Mouse (Mus musculus): Measurements from ENCODE around the gene Tmem102.

The Tmem102 gene

DNA sequence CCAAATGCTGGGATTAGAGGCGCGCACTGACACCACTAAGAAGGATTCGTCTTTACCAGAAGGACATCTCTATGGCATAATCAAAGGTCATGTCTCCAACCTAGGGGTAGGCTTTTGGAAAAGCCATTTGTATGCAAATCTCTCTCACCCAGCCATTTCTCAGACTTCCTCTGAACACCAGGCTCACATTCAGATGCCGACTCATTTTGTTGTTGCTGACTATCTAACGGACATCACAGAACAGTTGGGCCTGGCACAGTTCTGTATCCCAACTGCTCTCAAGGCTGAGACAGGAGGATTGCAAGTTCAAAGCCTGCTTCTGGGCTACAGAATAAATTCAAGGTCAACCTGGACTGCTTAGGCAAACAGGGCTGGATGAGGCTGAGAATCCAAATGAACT, 18.1 kb downstream of the Tmem102 start:
- no peak for DNase-seq (ENCODE audit: low read depth, low spot score)

DNA sequence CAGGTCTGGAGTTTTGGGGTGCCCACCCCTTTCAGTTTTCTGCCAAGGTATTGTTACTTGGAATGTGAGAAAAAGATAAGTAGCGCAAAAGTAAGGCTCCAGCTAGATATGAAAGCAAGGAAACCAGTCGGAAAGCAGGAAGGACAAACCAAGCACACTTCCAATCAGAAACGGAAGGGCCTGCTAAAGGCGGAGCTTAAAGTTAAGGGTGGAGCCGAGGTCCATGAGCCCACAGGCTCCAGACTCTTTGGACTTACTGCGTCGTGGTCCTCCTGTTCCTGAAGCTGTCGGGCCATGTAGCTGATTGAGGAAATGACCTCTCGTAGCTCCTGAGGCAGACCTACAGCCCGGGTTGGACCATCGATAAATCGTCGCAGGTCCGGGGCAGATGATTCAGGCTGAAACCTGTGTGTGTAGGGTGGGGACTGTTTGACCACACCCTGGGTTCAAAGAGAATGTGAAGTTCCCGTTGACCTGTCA, 20.6 kb downstream of the Tmem102 start:
- no peak for DNase-seq (ENCODE audit: low read depth, low spot score)

DNA sequence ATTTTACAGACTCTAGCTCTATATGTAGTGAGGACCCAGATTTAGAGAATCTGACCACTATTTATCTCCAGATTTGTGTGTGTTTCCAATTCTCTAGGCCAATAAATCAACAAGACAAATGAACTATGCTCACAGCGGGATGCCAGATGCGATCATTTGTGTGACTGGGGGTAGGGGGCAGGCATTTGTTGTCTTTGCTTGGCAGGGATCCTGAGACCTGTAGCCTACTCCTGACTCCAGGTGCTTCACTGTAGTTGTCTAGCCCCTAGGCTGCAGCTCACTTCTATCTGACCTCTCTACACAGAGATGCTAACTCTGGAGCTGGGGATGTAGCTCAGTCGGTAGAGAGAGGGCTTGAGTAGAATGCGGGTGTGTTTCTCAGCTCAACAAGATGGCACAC, 23.6 kb downstream of the Tmem102 start:
- no peak for DNase-seq (ENCODE audit: low read depth, low spot score)

- no peak for DNase-seq (ENCODE audit: low read depth, low spot score)
Measured at GRCm38 (mm10) chr11:69778985-69779384, 26.4 kb downstream of the Tmem102 start.

DNA sequence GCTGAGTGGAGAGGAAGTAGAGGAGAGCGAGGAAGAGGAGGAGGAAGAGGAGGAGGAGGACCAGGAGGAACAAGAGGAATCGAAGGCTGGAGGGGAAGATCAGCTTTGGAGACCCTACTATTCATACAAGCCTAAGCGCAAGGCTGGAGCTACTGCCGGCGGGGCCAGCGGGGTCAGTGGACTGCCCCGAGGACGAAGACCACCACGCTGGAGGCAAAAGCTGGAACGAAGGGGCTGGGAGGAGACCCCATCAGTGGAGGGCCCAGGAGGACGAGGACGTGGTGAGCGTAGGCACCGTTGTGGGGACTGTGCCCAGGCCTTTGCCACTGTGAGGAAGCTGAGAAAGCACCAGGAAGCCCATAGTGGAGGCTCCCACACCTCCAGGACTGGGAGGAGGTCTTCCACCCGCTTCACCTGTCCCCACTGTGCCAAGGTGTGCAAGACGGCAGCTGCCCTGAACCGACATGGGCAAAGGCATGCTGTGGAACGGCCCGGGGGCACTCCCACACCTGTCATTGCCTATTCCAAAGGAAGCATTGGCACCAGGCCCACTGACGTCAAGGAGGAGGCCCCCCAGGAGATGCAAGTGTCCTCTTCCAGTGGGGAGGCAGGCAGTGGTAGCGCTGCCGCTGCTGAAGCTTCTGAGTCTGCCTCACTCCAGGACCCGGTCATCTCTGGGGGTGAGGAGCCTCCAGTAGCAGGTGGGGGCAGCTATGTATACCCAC, 27.0 kb downstream of the Tmem102 start:
- DNase-seq (ENCODE audit: low read depth, low spot score), result no peak

DNA sequence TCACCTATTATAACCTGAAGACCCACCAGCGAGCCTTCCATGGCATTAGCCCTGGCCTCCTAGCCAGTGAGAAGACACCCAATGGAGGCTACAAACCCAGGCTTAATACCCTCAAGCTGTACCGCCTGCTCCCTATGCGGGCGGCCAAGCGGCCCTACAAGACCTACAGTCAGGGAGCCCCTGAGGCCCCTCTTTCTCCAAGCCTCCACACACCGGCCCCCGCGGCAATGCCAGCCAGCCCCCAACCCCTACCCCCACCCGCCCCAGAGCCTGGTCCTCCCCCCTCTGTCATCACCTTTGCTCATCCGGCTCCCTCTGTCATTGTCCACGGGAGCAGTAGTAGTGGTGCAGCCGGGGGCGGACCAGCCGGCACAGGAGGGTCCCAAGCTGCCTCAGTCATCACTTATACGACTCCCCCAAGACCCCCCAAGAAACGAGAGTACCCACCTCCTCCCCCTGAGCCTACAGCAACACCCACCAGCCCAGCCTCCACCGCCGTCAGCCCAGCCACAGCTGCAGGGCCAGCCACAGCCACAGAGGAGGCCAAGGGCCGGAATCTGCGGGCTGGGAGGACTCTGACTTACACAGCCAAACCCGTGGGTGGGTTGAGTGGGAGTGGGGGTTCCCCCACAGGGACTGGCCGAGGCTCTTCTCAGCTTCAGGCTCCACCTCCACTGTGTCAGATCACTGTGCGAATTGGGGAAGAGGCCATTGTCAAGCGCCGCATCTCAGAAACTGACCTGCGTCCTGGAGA, 27.7 kb downstream of the Tmem102 start:
- DNase-seq (ENCODE audit: low read depth, low spot score), result no peak

DNA sequence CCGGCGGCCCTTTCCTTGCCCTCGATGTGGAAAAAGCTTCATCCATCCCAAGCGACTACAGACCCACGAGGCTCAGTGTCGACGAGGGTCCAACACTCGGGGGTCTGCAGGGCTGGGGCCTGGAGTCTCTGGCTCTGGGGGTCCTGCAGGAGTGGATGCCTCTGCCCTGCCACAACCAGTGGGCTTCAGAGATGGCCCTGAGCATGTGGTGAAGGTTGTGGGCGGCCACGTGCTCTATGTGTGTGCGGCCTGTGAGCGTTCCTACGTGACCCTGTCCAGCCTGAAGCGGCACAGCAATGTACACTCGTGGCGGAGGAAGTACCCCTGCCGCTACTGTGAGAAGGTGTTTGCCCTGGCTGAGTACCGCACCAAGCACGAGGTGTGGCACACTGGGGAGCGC, 28.9 kb downstream of the Tmem102 start:
- DNase-seq (ENCODE audit: low read depth, low spot score), result no peak

GRCm38 (mm10) chr11:69775716-69776115, 29.7 kb downstream of the Tmem102 start:
- DNase-seq (ENCODE audit: low read depth, low spot score), result no peak

DNA sequence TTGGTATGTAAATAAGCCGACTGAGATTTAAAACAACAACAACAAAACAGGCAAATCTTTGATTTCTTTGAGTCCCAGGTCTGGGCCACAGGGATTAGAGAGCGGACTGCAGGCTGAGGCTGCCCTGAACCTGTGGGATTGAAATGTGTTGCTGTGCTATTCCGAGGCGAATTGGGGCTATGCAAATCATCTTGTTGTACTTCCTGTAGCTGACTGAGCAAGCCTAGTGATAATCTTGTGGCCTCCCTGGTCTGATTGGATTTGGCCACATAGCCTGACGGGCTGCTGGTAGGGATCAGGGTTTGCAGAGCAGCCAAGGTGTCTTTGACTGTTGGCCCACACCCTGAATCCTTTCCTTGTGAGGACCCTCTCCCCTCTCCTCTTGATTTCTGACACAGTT, 30.5 kb downstream of the Tmem102 start:
- peak; percentile 61 for DNase-seq (ENCODE audit: low read depth, low spot score)

- DNase-seq (ENCODE audit: low read depth, low spot score), result no peak
Measured at GRCm38 (mm10) chr11:69767625-69767909, 37.9 kb downstream of the Tmem102 start.

DNA sequence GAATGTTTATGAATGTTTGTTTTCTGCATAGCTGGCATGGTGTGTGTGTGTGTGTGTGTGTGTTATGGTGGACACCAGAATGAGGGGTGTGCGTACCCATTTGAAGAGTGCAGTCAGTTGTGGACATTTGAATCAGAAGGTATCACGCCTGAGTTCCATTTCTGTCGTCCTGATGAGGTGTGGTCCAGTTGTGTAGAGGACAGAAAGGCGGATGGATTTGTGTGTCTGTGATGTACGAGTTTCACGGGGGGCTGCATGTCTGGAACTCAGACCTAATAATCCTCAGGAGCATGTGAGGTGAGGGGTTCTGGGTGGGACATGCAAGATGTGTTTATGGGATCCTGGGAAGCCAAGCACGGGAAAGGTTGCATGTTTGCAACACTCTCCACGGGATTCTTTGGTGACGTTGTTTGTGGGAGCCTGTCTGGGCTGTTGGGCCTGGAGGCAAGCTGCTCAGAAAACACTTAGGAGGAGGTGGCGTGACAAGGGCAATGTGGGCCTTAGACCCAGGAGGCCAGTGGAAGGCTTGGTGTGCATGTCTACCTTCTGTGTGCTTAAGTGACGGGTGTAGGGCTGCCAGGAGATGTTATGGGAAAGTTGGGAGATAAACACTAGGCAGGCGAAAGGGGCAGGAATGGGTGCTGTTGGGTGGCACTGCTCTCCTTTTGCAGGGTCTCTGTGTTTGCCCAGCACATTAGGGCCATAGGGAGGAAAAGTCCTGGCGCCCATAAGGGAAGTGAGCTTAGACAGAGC, 38.4 kb downstream of the Tmem102 start:
- no peak for DNase-seq (ENCODE audit: low read depth, low spot score)

DNA sequence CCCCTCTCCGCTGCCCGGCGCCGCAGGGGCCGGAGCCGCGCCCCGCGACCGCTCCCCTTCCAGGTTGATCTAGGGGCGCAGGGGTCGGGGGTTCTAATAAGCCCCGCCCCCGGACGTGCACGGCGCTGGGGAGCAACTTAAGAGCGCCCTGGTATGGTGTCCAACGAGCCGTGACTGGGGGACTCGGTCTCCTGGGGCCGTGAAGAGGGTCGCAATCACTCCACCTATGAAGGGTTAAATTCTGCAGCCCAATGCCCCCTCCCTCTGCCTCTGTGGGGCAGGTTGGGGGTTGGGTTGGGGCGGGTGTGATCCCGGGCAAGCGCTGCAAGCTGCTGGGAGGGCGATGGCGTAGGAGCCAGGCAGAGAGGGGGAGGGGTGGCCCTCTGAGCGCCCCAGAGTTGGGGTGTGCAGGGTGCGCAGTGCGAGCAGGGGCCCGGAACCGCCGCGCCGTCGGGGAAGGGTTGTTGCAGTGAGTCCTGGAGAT, 39.3 kb downstream of the Tmem102 start:
- no peak for DNase-seq (ENCODE audit: low read depth, low spot score)

DNA sequence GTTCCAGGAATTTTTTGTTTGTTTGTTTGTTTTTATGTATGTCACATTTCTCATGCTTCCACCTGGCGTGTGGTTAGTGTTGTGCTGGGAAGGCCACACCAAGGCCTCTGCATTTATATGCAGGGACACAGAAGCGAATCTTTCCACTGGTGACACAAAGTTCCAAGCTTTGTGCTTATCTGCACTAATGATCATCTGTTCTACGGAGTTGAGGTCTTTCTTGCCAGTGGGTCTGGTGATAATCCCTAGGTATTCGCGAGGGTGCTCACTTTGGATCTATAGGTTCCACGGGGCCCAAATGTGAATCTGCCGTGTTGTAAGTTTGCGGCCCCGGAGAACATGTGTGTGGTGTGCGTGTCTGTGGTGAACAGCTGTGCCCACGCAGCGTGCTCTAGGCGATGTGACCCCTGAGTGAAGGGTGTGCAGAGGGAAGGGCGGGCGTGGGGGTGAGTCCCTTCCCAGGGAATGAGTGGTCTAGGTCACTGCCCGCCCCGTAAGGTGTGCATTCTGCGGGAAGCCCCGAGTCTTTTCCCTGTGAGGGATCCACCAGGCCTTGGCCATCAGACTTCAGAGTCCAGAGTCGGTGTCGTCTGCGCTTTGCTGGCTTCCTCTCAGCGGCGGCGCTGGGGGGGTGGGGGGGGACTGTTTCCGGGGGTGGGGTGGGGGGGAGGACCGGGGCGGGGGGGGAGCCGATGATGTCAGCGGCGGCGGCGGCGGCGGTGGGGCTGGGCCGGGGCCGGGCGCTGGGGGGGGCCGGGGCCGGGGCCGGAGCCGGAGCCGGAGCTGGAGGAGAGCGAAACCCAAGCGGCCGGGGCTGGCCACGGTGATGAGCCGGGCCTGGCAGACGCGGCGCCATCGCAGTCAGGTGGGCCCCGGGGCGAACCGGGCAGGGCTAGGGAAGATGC, 40.0 kb downstream of the Tmem102 start, which contains the start of gene Zbtb4:
Gene Zbtb4 (plus strand): TSS at position 692 of the 905 bp plus-strand sequence.
- DNase-seq (ENCODE audit: low read depth, low spot score), result no peak

GRCm38 (mm10) chr11:69763551-69763950, 41.9 kb downstream of the Tmem102 start:
- DNase-seq (ENCODE audit: low read depth, low spot score), result no peak

DNA sequence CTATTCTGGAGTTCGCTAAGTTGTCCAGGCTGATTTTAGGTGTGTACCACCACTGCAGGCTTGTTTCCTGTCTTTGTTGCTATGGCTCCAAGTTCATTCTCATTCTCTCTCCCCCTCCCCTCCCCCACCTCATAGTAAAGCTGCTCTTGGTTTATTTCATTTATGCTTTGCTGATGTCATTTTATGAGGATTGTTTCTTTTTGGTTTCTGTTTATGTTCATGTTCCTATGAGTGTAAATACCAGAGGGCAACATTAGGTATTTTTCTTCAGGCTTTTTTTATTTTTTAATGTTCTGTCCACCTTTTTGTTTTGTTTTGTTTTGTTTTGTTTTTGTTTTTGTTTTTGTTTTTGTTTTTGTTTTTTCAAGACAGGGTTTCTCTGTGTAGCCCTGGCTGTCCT, 43.6 kb downstream of the Tmem102 start, which contains the start of gene Slc35g3:
Gene Slc35g3 (minus strand): TSS at position 101 of the 400 bp plus-strand sequence.
- no peak for DNase-seq (ENCODE audit: low read depth, low spot score)

DNA sequence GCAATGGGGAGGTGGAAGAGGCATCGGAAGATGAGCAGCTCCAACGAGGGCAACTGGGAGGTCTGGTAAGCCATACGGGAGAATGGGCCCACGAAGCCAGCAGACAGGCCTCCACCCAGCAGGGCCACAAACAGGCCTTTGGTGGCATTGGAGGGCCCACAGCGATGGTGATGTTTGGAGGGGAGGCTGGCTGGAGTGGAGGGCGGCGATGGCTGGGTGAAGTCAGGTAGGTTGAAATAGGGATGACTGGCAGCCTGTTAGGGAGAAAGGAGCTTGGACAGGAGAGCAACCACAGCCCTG, 44.6 kb downstream of the Tmem102 start:
- no peak for DNase-seq (ENCODE audit: low read depth, low spot score)

GRCm38 (mm10) chr11:69760160-69760900, 45.1 kb downstream of the Tmem102 start:
- DNase-seq (ENCODE audit: low read depth, low spot score), result no peak

GRCm38 (mm10) chr11:69758971-69759721, 46.3 kb downstream of the Tmem102 start:
- no peak for DNase-seq (ENCODE audit: low read depth, low spot score)

GRCm38 (mm10) chr11:69758478-69758970, 46.9 kb downstream of the Tmem102 start, which contains the start of gene Polr2a:
Gene Polr2a, minus strand, starts transcription at chr11:69758637.
- peak; percentile 97 for DNase-seq (ENCODE audit: low read depth, low spot score)

- DNase-seq (ENCODE audit: low read depth, low spot score), result peak; percentile 92
Measured at GRCm38 (mm10) chr11:69758090-69758456, 47.4 kb downstream of the Tmem102 start.
